Mouse (Mus musculus) right cerebral cortex, postnatal 25 days (tissue): ENCODE results near the gene Gm9573.

Experiments
- DNase-seq: peaks from one replicate; pipeline ENCODE4 v3.0.0; 2022

Gene Gm9573

DNA sequence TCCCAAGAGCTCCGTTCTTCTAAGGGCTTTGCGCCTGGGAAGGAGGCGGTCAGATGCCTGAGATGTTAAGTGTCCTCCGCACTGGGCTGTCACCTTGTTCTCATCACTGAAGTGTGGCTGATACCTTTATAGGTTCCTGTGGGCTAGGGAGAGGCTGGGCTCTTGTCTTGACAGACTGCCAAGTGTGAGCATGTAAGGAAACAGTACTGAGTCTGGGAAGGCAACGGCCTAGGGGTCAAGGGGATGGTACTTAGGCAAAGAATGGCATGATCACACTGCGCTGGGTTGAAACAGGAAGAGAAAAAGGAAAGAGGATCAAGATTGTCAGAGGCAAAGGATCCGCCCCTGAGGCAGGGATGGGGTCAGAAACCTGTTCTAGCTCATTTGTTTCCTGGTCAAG, at the start of gene Gm9573:
TSS of gene Gm9573 (minus strand) at position 101 of the 400 bp plus-strand sequence.
- no peak for DNase-seq

- DNase-seq: peak; percentile 83
Observed at GRCm38 (mm10) chr17:35673416-35674035, 47.1 kb upstream of the Gm9573 start, which contains the start of gene Gtf2h4. TSS of gene Gtf2h4 (minus strand) at chr17:35673739.

DNA sequence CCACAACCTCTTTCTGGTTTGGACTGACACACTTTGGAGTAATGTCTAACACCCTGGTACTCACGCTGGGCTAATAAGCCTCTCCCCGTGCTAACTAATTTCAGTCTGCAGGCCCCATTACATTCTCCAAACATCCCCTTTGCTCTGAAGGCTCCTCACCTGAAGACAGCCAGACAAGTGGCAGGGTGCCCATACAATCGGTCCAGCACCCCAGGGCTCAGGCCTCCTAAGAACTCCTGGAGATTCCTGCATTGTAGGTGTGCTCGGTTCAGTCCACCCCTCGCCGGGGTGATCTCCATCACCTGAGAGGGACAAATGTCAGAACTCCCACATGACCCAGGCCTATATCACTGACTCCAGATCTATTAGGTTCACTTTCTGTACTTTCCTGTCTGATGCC, 46.1 kb upstream of the Gm9573 start:
- DNase-seq: no peak

GRCm38 (mm10) chr17:35671846-35672245, 45.4 kb upstream of the Gm9573 start:
- DNase-seq: no peak

DNA sequence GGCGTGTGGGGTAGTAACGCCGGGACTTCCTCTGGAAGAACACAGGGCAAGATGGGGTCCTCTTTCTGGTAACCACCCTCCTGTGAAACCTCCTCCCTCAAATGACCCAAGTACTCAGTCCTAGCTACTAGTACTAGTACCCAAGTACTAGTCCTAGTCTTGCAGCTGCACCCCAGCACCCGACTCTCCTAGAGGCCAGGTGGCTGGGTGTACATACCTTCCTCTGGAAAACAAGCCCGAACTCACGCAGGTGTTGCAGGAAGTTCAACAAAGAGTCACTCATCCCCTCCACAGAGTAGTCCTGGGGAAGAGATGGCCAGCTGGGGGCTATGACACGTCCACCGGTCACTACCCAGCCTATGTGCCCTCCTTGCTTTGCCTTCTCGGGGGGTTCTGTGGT, 43.3 kb upstream of the Gm9573 start:
- no peak for DNase-seq

DNA sequence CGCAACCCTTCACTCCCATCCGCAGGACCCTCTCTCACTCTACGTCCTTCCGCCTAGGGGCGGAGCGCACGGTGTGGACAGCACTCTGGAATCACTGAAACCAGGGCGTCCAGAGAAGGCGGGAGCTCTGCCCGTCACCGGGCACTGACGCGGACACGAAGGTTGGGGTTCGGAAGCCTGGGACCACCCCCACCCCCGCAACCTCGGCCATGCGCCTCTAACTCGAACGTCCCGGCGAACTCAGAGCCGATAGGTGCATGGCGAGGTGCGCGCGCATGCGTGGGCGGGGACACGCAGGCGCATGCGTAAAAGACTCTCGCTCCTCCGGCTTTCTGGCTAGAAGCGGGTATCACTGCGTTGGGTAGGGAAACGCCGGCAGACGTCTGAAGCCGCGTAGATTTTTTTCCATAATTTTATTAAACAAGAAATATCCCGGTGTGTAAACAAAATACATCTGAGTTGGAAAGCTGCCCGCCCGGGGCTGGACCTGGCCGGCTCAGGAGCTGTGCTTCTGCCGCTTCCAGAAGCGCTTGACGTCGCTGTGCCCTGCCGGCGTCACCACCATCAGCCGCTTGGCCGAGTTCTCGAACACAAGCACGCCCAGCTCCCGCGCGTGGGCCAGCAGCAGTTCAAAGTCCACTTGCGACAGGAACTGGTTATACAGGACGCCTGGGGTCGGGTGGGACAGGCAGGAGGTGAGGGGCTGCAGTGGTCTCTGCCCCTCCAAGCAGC, 41.1 kb upstream of the Gm9573 start, which contains the start of gene Vars2:
TSS of gene Vars2 (minus strand) at position 259 of the 732 bp plus-strand sequence.
- peak; percentile 96 for DNase-seq

DNA sequence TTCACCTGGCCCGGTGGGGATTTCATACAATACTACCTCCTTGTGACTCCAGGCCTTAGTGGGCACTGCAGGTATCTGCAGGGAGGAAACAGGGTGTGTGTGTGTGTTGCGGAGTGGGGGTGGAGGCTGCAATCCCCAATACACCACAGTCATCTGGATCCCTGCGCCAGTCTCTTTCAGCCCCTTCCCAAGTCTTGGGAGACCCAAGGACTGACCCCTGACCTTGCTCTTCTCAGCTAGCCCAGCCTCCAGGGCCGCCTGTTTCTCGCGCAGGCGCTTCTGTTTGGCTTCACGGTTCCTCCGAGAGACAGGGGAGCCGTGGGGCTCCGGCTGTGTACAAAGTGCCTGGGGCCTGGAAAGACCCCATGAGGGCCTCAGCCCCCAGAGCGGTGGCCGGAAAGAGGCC, 40.4 kb upstream of the Gm9573 start:
- DNase-seq: peak; percentile 20

GRCm38 (mm10) chr17:35665957-35666515, 39.6 kb upstream of the Gm9573 start:
- DNase-seq: peak; percentile 28

DNA sequence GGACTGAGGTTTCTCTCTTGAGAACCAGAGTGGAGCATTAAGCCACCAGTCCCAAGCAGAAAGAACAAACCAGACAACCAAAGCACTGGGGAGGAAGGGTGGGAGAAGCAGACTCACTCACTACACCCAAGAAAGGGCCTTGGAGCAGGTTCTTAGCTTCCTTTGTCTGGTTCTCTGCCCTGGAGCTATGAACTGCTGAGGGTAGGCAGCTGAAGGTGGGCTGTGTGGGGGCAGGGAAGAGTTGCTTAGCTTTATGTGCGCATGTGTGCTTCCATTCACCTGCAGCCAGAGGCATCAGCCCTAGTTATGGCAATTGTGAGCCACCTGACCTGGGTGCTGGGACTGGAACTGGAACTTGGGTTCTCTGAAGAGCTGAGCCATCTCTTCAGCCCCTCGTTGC, 26.6 kb upstream of the Gm9573 start:
- DNase-seq: no peak

GRCm38 (mm10) chr17:35649429-35649828, 23.0 kb upstream of the Gm9573 start:
- DNase-seq: no peak

DNA sequence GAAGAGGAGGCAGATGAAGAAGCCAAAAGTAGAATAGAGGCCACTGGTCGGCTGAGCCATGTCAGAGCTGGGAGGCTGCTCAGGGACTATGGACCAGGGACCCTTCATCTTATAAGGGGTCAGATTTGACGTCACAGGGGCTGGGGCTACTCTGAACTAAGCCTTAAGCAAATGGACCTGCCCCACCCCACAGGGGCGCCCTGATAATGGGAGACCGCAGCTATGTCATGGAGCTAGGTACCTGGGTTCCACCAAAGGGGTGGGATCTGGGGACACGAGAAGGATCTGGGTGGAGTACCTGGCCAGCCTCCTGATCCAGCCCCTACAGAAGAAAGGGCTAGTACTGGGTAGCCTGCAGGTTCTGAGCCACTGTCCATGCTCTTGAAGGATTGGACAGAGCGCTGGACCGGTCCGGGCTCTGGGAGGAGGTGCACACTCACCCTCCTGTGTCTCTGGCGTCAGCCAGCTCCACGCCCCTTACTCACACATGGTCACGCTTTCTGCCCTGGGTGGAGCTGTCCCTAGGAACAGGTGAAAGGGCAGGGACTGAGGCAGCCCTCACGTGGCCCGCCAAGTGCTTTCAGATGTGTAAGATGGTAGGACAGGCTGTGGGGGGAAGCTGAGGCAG, 17.3 kb upstream of the Gm9573 start, which contains the start of gene Mucl3:
TSS of gene Mucl3 (minus strand) at position 87 of the 628 bp plus-strand sequence.
- no peak for DNase-seq

DNA sequence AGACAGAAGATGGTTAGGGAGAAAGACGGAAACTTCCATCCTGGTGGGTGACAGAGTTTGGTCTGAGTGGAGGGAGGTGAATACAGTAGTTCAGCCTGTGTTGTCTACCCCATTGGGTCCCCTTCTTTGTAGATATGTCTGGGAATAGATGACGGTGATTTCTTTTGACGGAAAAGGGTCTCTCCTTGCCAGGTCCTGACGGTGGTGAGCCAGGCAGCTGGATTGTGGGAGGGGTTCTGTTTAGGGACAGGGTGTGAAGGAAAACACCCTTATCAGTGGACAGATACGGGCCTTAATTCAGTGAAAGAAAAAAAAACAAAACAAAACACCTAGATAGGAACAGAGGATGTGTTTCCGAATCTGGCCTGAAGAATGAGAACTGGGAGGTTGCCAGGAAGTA, 12.9 kb upstream of the Gm9573 start:
- DNase-seq: no peak

- DNase-seq: no peak
Observed at GRCm38 (mm10) chr17:35638475-35639190, 12.2 kb upstream of the Gm9573 start.

- no peak for DNase-seq
Observed at GRCm38 (mm10) chr17:35636363-35636762, 9.9 kb upstream of the Gm9573 start.

GRCm38 (mm10) chr17:35635699-35636111, 9.3 kb upstream of the Gm9573 start:
- DNase-seq: peak; percentile 79

DNA sequence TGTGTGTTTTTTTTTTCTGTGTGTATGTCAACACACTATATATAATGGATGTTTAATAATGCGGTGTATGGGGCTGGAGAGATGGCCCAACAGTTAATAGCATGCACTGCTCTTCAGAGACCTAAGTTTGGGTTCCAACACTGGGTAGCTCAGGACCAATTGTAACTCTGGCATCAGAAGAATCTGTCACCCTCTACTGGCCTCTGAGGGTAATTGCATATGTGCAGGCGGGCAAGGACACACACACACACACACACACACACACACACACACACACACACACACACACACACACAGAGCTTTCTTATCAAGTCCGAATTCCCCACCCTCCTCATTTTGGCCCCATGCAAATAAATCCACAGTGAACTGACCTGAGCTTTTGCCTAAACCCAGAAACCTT, 8.8 kb upstream of the Gm9573 start:
- no peak for DNase-seq

GRCm38 (mm10) chr17:35633992-35634391, 7.6 kb upstream of the Gm9573 start:
- peak; percentile 69 for DNase-seq

- DNase-seq: no peak
Observed at GRCm38 (mm10) chr17:35617127-35617526, 9.3 kb downstream of the Gm9573 start.

DNA sequence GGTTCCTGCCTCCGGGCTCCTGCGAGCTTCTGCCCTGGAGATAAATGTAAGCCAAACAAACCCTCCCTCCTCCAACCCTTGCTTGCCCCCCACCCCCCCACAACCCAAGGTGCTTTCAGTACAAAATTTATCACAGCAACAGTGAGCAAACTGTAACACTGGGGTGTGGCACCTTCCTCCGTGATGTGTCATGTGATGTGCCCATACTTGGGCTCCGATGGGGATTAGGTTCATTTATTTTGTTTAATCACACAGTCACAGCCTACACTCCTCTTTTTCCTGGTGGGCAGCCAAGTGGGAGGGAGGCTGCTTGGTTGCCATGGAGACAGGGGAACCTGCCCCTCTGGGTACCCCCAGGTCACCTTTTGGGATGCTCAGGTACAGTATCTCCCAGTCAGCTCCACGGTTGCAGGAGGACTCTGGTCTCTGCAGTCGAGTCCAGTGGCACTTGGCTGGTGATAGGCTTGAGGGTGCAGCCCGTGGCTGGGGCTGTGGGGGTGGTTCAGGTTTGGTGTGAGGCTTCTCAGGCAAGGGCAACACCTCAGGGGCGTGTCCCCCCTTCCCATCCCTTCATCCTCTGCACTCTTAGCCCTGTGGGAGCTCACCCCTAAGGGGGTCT, 24.6 kb downstream of the Gm9573 start:
- DNase-seq: no peak

- no peak for DNase-seq
Observed at GRCm38 (mm10) chr17:35601249-35601648, 25.2 kb downstream of the Gm9573 start, which contains the start of gene Sfta2. TSS of gene Sfta2 (plus strand) at chr17:35601549.

- no peak for DNase-seq
Observed at GRCm38 (mm10) chr17:35597399-35597798, 29.0 kb downstream of the Gm9573 start.

DNA sequence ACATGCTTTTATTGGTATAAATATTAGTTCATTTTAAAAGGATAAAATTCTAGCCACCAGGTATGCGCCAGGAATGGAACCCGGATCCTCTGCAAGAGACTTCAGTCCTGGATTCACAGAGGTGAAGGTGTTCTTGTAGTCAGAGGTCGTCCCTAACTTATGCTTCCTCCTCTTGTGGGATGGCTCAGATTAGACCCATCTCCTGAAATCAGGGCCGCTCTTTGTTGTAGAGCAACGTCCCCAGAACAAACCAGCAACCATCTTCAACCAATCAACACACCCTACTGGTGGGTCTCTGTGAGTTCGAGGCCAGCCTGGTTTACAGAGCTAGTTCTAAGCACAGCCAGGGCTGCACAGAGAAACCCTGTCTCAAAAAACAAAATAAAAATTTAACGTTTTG, 32.0 kb downstream of the Gm9573 start:
- DNase-seq: no peak
